Mouse (Mus musculus) embryonic facial prominence, embryonic 15.5 days (tissue): ENCODE data around the gene Foxb2. TPM values are rescaled to one million over a fixed set of nuclear protein-coding genes. Genes with fewer than 3 reads are reported as not detected.
"Not testable (repeated sequence)": the region's sequence is repeated elsewhere in the genome, so short reads cannot be mapped to it uniquely, and the experiment has no call there.

ENCODE experiments used
- ATAC-seq: fragments of 200-750 bp; cut with Nextera tagmentation; 2 replicates; pipeline ENCODE4 v1.8.0; 2017; ENCODE audit warnings: low read depth, moderate TSS enrichment; ENCODE audit not compliant: insufficient number of reproducible peaks, low FRiP score, low TSS enrichment
- H3K27ac ChIP-seq: fragments of 300-500 bp; sonication (generic); replicated peaks from 2 replicates; pipeline ENCODE4 v1.5.1; 2015; ENCODE audit warnings: mild to moderate bottlenecking, inconsistent platforms
- H3K27me3 ChIP-seq: fragments of 300-500 bp; sonication (generic); 2 replicates; pipeline ENCODE4 v1.6.1; 2015; ENCODE audit warnings: inconsistent platforms
- H3K36me3 ChIP-seq: fragments of 300-500 bp; sonication (generic); 2 replicates; pipeline ENCODE4 v1.6.1; 2015; ENCODE audit warnings: mild to moderate bottlenecking, inconsistent platforms
- H3K4me1 ChIP-seq: fragments of 300-500 bp; sonication (generic); 2 replicates; pipeline ENCODE4 v1.6.1; 2015; ENCODE audit warnings: inconsistent platforms
- H3K4me2 ChIP-seq: fragments of 300-500 bp; sonication (generic); replicated peaks from 2 replicates; pipeline ENCODE4 v1.6.1; 2015; ENCODE audit warnings: mild to moderate bottlenecking, inconsistent platforms
- H3K4me3 ChIP-seq: fragments of 300-500 bp; sonication (generic); replicated peaks from 2 replicates; pipeline ENCODE4 v1.5.1; 2015; ENCODE audit warnings: mild to moderate bottlenecking, inconsistent platforms
- H3K9ac ChIP-seq: fragments of 300-500 bp; sonication (generic); 2 replicates; pipeline ENCODE4 v1.6.1; 2015; ENCODE audit warnings: inconsistent platforms
- H3K9me3 ChIP-seq: fragments of 300-500 bp; sonication (generic); replicated peaks from 2 replicates; pipeline ENCODE4 v1.6.1; 2016; ENCODE audit warnings: inconsistent platforms
- WGBS: fragments of 180-500 bp; shearing (Covaris S2); methylation state at CpG from one replicate; pipeline ENCODE4 v1.1.7; 2015; 5-methylcytosine and 5-hydroxymethylcytosine counted together
- polyA plus RNA-seq: library from polyadenylated mRNA; unstranded; fragments of >200 nt; fragmentation: Nextera tagmentation; extraction: Ambion mirVana; gene quantifications from 2 replicates; pipeline ENCODE4 v1.2.1, GENCODE M21; 2015

Gene Foxb2
- polyA plus RNA-seq, 1 experiment from 2014 or later = 0.15 TPM

DNA sequence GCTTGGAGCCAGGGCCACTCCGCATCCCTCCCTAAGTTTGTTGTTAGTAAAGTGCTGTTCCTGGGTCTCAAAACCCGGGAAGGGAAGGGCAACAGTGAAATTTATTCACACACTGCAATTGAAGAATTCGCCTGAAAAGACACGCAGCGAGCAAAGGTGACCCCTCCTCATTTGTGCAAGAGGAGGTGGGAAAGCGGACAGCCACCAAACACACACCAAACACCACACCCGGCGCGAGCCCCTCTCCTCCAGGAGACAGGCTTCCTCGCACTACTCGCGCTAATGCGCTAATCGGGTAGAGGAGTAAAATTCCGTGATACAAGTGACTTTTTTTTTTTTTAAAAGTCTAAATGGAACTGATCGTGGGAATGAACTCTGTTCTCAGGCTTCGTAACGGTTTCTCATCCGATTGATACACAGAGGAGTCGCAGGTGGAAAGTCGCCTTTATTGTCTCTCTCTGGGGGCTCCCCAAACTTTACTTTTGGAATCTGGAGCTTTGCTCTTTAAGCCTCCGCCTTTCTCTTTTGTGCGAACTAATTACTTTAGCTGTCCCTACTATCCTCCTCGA is 2.3 kb downstream of the Foxb2 start:
- H3K4me1 ChIP-seq = peaks cover 53% of the 10 kb centered on the region
- no peak overlapping the region for H3K9ac ChIP-seq
- H3K9me3 ChIP-seq = no peaks in the 10 kb centered on the region
- 0 out of 2 replicates have a peak overlapping the region, but pooled peaks have one; percentile 11 for H3K4me3 ChIP-seq
- H3K27me3 ChIP-seq = peaks cover 82% of the 10 kb centered on the region
- H3K36me3 ChIP-seq = no peaks in the 10 kb centered on the region
- ATAC-seq = no peak
- WGBS = under 1% methylated on average over 24 of the region's 24 CpGs
- H3K4me2 ChIP-seq = no peak overlapping the region
- H3K27ac ChIP-seq = no peak overlapping the region

- 3% methylated on average over 28 of the region's 28 CpGs for WGBS
- H3K27me3 ChIP-seq = peaks cover 76% of the 10 kb centered on the region
- H3K4me3 ChIP-seq = 0 out of 2 replicates have a peak overlapping the region, but pooled peaks have one; percentile 3
These were observed 3.0 kb downstream of the Foxb2 start for GRCm38 (mm10) chr19:16870501-16871191.

GRCm38 (mm10) chr19:16868534-16868933 is 5.1 kb downstream of the Foxb2 start:
- no peak; the same call in 1 of the 2 replicates for ATAC-seq
- 18% methylated on average over 5 of the region's 5 CpGs for WGBS
- H3K9me3 ChIP-seq = no peaks in the 10 kb centered on the region
- H3K4me1 ChIP-seq = peaks cover 34% of the 10 kb centered on the region
- H3K4me2 ChIP-seq = no peak overlapping the region
- H3K36me3 ChIP-seq = no peaks in the 10 kb centered on the region
- H3K27ac ChIP-seq = no peak overlapping the region
- H3K9ac ChIP-seq = no peak overlapping the region
- H3K27me3 ChIP-seq = peaks cover 55% of the 10 kb centered on the region
- H3K4me3 ChIP-seq = no peak overlapping the region

More at GRCm38 (mm10) chr19:16870501-16871191, 3.0 kb downstream of the Foxb2 start:
- no peaks in the 10 kb centered on the region for H3K9me3 ChIP-seq
- H3K4me2 ChIP-seq = no peak overlapping the region
- no peak overlapping the region for H3K27ac ChIP-seq
- ATAC-seq = no peak
- no peaks in the 10 kb centered on the region for H3K36me3 ChIP-seq
- H3K4me1 ChIP-seq = peaks cover 47% of the 10 kb centered on the region
- H3K9ac ChIP-seq = no peak overlapping the region

DNA sequence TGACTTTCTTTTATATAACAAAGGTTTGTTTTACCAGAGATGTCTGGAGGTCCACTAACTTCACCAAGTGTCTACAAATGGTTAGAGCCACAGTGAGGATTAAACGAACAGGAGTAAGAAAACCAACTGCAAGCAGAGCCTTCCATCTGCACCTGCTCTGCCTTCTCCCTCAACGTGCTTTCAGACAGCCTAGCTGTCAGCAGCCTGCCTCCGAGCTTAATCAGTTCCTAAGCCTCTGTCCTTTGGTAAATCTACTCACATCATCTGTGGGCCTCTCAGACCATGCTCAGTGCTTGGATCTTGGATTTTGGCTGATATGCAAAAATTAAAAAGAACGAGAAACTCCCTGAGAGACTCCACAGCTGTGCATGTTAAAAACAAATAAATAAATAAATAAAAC is 15.0 kb downstream of the Foxb2 start:
- WGBS = 39% methylated on average over 4 of the region's 4 CpGs
- no peak for ATAC-seq

DNA sequence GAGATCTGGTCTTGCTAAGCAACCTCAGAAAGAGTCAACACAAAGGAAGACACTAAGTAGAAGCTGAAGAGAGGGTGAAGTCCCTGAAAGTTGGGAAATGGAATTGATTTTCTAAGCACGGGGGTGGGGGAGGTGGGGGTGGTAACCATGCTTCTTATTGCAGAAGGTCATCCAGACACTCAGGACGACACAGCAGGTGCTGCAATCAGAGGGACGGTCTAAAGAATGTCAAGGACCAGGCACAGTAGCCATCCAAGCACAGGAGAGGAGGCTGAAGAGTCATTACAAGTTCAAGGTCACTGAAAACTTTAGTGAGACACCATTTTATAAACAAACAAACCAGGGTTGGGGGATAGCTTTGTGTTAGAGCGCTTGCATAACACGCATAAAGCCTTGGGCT is 16.9 kb downstream of the Foxb2 start:
- no peak for ATAC-seq
- H3K4me2 ChIP-seq = no peak overlapping the region
- WGBS = 72% methylated on average over 5 of the region's 5 CpGs

More for the DNA sequence above, 15.0 kb downstream of the Foxb2 start:
- H3K9me3 ChIP-seq = no peaks in the 10 kb centered on the region
- H3K4me2 ChIP-seq = no peak overlapping the region
- no peaks in the 10 kb centered on the region for H3K36me3 ChIP-seq
- H3K9ac ChIP-seq = no peak overlapping the region
- H3K27ac ChIP-seq = no peak overlapping the region
- no peak overlapping the region for H3K4me3 ChIP-seq
- H3K27me3 ChIP-seq = no peaks in the 10 kb centered on the region; the same call in 1 of the 2 replicates
- no peaks in the 10 kb centered on the region for H3K4me1 ChIP-seq

GRCm38 (mm10) chr19:16844091-16844490 is 29.5 kb downstream of the Foxb2 start:
- 95% methylated on average over 2 of the region's 2 CpGs for WGBS
- not testable (repeated sequence) for H3K27me3 ChIP-seq, ATAC-seq, H3K27ac ChIP-seq, H3K4me2 ChIP-seq, H3K36me3 ChIP-seq, H3K4me1 ChIP-seq, H3K9ac ChIP-seq, H3K4me3 ChIP-seq, H3K9me3 ChIP-seq

More for the DNA sequence above, 16.9 kb downstream of the Foxb2 start:
- no peaks in the 10 kb centered on the region for H3K9me3 ChIP-seq
- H3K4me1 ChIP-seq = no peaks in the 10 kb centered on the region
- no peak overlapping the region for H3K4me3 ChIP-seq
- H3K36me3 ChIP-seq = no peaks in the 10 kb centered on the region
- no peaks in the 10 kb centered on the region; the same call in 1 of the 2 replicates for H3K27me3 ChIP-seq
- no peak overlapping the region for H3K27ac ChIP-seq
- no peak overlapping the region for H3K9ac ChIP-seq

GRCm38 (mm10) chr19:16841516-16842249 is 31.9 kb downstream of the Foxb2 start:
- H3K9me3 ChIP-seq = no peaks in the 10 kb centered on the region
- H3K27ac ChIP-seq = no peak overlapping the region
- no peak overlapping the region for H3K4me3 ChIP-seq
- H3K9ac ChIP-seq = no peak overlapping the region
- no peak overlapping the region for H3K4me2 ChIP-seq
- H3K27me3 ChIP-seq = no peaks in the 10 kb centered on the region
- 28% methylated on average over 9 of the region's 9 CpGs for WGBS
- no peaks in the 10 kb centered on the region for H3K4me1 ChIP-seq
- no peak for ATAC-seq
- no peaks in the 10 kb centered on the region for H3K36me3 ChIP-seq

GRCm38 (mm10) chr19:16841001-16841400 is 32.6 kb downstream of the Foxb2 start:
- Histone ChIP-seq H3K27ac (no peak overlapping the region), H3K4me3 (no peak overlapping the region), H3K9me3 (no peaks in the 10 kb centered on the region), H3K4me1 (no peaks in the 10 kb centered on the region), H3K36me3 (no peaks in the 10 kb centered on the region), H3K27me3 (no peaks in the 10 kb centered on the region), H3K9ac (no peak overlapping the region), H3K4me2 (no peak overlapping the region)
- ATAC-seq = no peak
- WGBS = 57% methylated on average over 8 of the region's 8 CpGs

DNA sequence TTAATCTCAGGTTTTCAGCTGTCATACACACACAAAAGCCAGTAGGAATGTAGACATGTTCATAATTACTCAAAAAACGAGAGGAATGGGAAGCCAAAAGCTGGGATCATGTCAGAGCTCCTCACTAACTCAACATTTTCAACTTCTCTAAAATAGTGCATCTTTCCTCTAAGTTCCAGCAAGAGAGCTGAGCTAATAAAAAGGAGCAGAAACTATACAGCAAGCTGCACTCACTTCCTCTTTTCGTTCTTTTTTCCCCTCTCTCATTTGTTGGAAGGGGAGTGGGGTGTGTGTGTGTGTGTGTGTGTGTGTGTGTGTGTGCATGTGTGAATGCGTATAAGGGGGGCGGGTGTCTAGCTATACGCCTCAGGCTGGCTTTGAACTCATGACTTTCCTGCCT is 45.9 kb downstream of the Foxb2 start:
- H3K4me2 ChIP-seq = no peak overlapping the region
- no peak overlapping the region for H3K4me3 ChIP-seq
- H3K27ac ChIP-seq = no peak overlapping the region
- no peak for ATAC-seq
- no peaks in the 10 kb centered on the region for H3K36me3 ChIP-seq
- no peak overlapping the region for H3K9ac ChIP-seq
- H3K4me1 ChIP-seq = no peaks in the 10 kb centered on the region
- WGBS = 65% methylated on average over 5 of the region's 5 CpGs
- H3K9me3 ChIP-seq = no peaks in the 10 kb centered on the region
- H3K27me3 ChIP-seq = no peaks in the 10 kb centered on the region

GRCm38 (mm10) chr19:16825228-16825627 is 48.4 kb downstream of the Foxb2 start:
- no peak overlapping the region for H3K27ac ChIP-seq
- no peaks in the 10 kb centered on the region for H3K4me1 ChIP-seq
- H3K9me3 ChIP-seq = no peaks in the 10 kb centered on the region
- no peak overlapping the region for H3K9ac ChIP-seq
- no peaks in the 10 kb centered on the region for H3K27me3 ChIP-seq
- 59% methylated on average over 5 of the region's 5 CpGs for WGBS
- no peaks in the 10 kb centered on the region for H3K36me3 ChIP-seq
- H3K4me2 ChIP-seq = no peak overlapping the region
- ATAC-seq = no peak
- no peak overlapping the region for H3K4me3 ChIP-seq
